Mouse (Mus musculus) colon, adult 2 months (tissue): ENCODE results near the gene Srsy. TPM values are rescaled to one million over a fixed set of nuclear protein-coding genes. Genes with fewer than 3 reads are reported as not detected.

Experiments used
- polyA plus RNA-seq: library from polyadenylated mRNA; depleted of rRNA; stranded (reverse); fragments of >200 nt; gene quantifications from 2 replicates; pipeline ENCODE4 v1.2.3, GENCODE M21; 2012; rRNA removed

Gene Srsy
- polyA plus RNA-seq, result not detected in 2 replicates

GRCm38 (mm10) chrY:17937230-17937629 is at the start of gene Srsy:
Gene Srsy (minus strand): TSS chrY:17937330.

Other genes starting within 250 kb of the Srsy start
- gene Gm21904, start 91.1 kb downstream of the Srsy start, polyA plus RNA-seq, result not detected in 2 replicates
- not detected in 2 replicates for gene Gm20772, start 62.6 kb downstream of the Srsy start, polyA plus RNA-seq
- not detected in 2 replicates for gene Gm20831, start 62.6 kb downstream of the Srsy start, polyA plus RNA-seq
- gene Gm21764, start 124.5 kb upstream of the Srsy start, polyA plus RNA-seq, result not detected in 2 replicates
- not detected in 2 replicates for gene Ssty1, start 151.8 kb upstream of the Srsy start, polyA plus RNA-seq